Mouse (Mus musculus) heart, adult 8-10 months (tissue): ENCODE measurements around the gene Pik3c2g. TPM values are rescaled to one million over a fixed set of nuclear protein-coding genes. Genes with fewer than 3 reads are reported as not detected.

Source experiments
- DNase-seq: peaks from one replicate; pipeline ENCODE4 v3.0.0; 2022; ENCODE audit warnings: low spot score
- total RNA-seq, 4 experiments: library from RNA; stranded (reverse); gene quantifications; 2 replicates each; pipeline ENCODE4 v1.2.4; 2022

Pik3c2g gene
- 1 to 10 TPM in 1 of 4 experiments, under 1 TPM in 1, not detected in 2; 0.09 to 1.9 TPM for total RNA-seq

- DNase-seq = no peak
Measured at GRCm38 (mm10) chr6:139586892-139587291, at the start of gene Pik3c2g. Gene Pik3c2g (plus strand): TSS chr6:139587221.

GRCm38 (mm10) chr6:139538469-139538868, 48.6 kb upstream of the Pik3c2g start:
- no peak for DNase-seq

- DNase-seq = no peak
Measured at GRCm38 (mm10) chr6:139555537-139556179, 31.4 kb upstream of the Pik3c2g start.

- DNase-seq = no peak
Measured at GRCm38 (mm10) chr6:139569211-139569610, 17.8 kb upstream of the Pik3c2g start.

- DNase-seq = no peak
Measured at GRCm38 (mm10) chr6:139575854-139576253, 11.2 kb upstream of the Pik3c2g start.

GRCm38 (mm10) chr6:139576261-139577014, 10.6 kb upstream of the Pik3c2g start:
- DNase-seq = no peak

- no peak for DNase-seq
Measured at GRCm38 (mm10) chr6:139577026-139577861, 9.8 kb upstream of the Pik3c2g start.

GRCm38 (mm10) chr6:139587478-139587877, 457 bp downstream of the Pik3c2g start:
- DNase-seq = no peak

GRCm38 (mm10) chr6:139588409-139588808, 1.4 kb downstream of the Pik3c2g start:
- no peak for DNase-seq

GRCm38 (mm10) chr6:139589291-139589690, 2.3 kb downstream of the Pik3c2g start:
- peak; percentile 15 for DNase-seq

GRCm38 (mm10) chr6:139589854-139590253, 2.8 kb downstream of the Pik3c2g start:
- DNase-seq = no peak

GRCm38 (mm10) chr6:139592081-139592480, 5.1 kb downstream of the Pik3c2g start:
- no peak for DNase-seq

- DNase-seq = no peak
Measured at GRCm38 (mm10) chr6:139596433-139596832, 9.4 kb downstream of the Pik3c2g start.

- no peak for DNase-seq
Measured at GRCm38 (mm10) chr6:139599216-139599615, 12.2 kb downstream of the Pik3c2g start.

GRCm38 (mm10) chr6:139618774-139619173, 31.8 kb downstream of the Pik3c2g start:
- DNase-seq = no peak

GRCm38 (mm10) chr6:139624756-139625155, 37.7 kb downstream of the Pik3c2g start:
- DNase-seq = no peak

GRCm38 (mm10) chr6:139634561-139634960, 47.5 kb downstream of the Pik3c2g start:
- no peak for DNase-seq

- DNase-seq = no peak
Measured at GRCm38 (mm10) chr6:139655399-139655798, 68.4 kb downstream of the Pik3c2g start.

GRCm38 (mm10) chr6:139662462-139662861, 75.4 kb downstream of the Pik3c2g start:
- no peak for DNase-seq

- no peak for DNase-seq
Measured at GRCm38 (mm10) chr6:139718416-139718984, 131.5 kb downstream of the Pik3c2g start.

- no peak for DNase-seq
Measured at GRCm38 (mm10) chr6:139719639-139720221, 132.7 kb downstream of the Pik3c2g start.
